Mouse (Mus musculus) stomach, postnatal 0 days (tissue): Measurements from ENCODE around the gene Ppme1.
A peak's percentile ranks its signal among the peaks of the same experiment; 100 is the strongest.

Experiments
- CTCF ChIP-seq: IDR thresholded peaks from 2 replicates; pipeline ENCODE4 v1.5.1; 2016; ENCODE audit warnings: antibody characterized with exemption, low read depth, mild to moderate bottlenecking, moderate library complexity
- EP300 ChIP-seq: optimal IDR thresholded peaks from 2 replicates; pipeline ENCODE3; 2016; ENCODE audit warnings: antibody characterized with exemption

GRCm38 (mm10) chr7:100325482-100325881 is 46.6 kb downstream of the Ppme1 start:
- TF ChIP-seq CTCF (peak; percentile 88), EP300 (no peak)
